Comparison of ENCODE assay signal across 19 mouse cellular contexts in genomic region chr17:80411182-80411581, GRCm38 (mm10). TPM values are rescaled to one million over a fixed set of nuclear protein-coding genes. Genes with fewer than 3 reads are reported as not detected.
DNase-seq lines count a peak whose midpoint lies in the region; TF ChIP-seq lines count a peak whose summit lies in the region.
"Had no signal": no experiment of that assay in that cellular context is flagged by ENCODE, and none has a peak within 500 bp of the region (broad histone marks: within the 10 kb centered on the region; RNA-seq: fewer than 3 reads in every experiment).

No protein-coding gene starts in this region.

- no peak overlapping the region for H3K9ac ChIP-seq in CH12.LX (ENCODE audit: insufficient read depth, low read depth)
- H3K9ac ChIP-seq: liver, embryonic 13.5 days; midbrain, embryonic 12.5 days had no signal

- H3K27ac ChIP-seq in left cerebral cortex, adult 2 months = no peak overlapping the region
- no peak overlapping the region for H3K27ac ChIP-seq in CH12.LX (ENCODE audit: insufficient read depth, low read depth)
- H3K27ac ChIP-seq: liver, embryonic 13.5 days; midbrain, embryonic 12.5 days had no signal

- TF ChIP-seq POLR2A in CH12.LX (IDR thresholded peaks at IDR 0.05; ENCODE audit: low read depth, low read length) = no peak

- H3K27me3 ChIP-seq in CH12.LX (replicated peaks) = no peaks in the 10 kb centered on the region
- H3K27me3 ChIP-seq: liver, embryonic 13.5 days; midbrain, embryonic 12.5 days had no signal

- no peaks in the 10 kb centered on the region for H3K4me1 ChIP-seq in CH12.LX (ENCODE audit: control insufficient read depth in 1 of 2, insufficient read depth in 2 of 2)
- H3K4me1 ChIP-seq: liver, embryonic 13.5 days; midbrain, embryonic 12.5 days had no signal

- in situ Hi-C loops in CH12.LX (cut with MboI; ENCODE audit: low pct_ligation_motif_present, low pct_unique_long_range_greater_than_20kb, low sequenced_read_pairs) = no loop called here

- H3K36me3 ChIP-seq in CH12.LX (replicated peaks in 1 of 2; ENCODE audit: control insufficient read depth in 1 of 2, insufficient read depth in 1 of 2, low read length in 1 of 2) = peaks cover 64 to 86% of the 10 kb centered on the region in 2 experiments

- peak; percentile 49 for TF ChIP-seq CTCF in left cerebral cortex, adult 2 months (IDR thresholded peaks at IDR 0.05)
- TF ChIP-seq CTCF in CH12.LX (conservative IDR thresholded peaks at IDR 0.05 in 1 of 2, IDR thresholded peaks at IDR 0.05 in 1 of 2; ENCODE audit: low read depth in 2 of 2, low read length in 2 of 2) = peak in 1 of 2 experiments; percentile 50; a peak in 2 of 4 replicates

- intact Hi-C loops in left cerebral cortex, adult 2 months (cut with DNase I) = no loop called here

- peak; percentile 20 for DNase-seq in embryo, embryonic 11 days
- no peak for DNase-seq in embryo, embryonic 9.5 days (ENCODE audit: extremely low spot score)
- DNase-seq in left cerebral cortex, adult 2 months (ENCODE audit: extremely low spot score in 1 of 2, low spot score in 2 of 2) = no peak
- no peak for DNase-seq in left cerebral cortex, adult 18-20 months (ENCODE audit: low spot score in 2 of 2)
- DNase-seq in CH12.LX (ENCODE audit: extremely low read depth) = peak; percentile 16
- DNase-seq in induced T-regulatory cell, adult 2 months (ENCODE audit: low read depth) = peak; percentile 19
- no peak for DNase-seq in urinary bladder, adult 18-20 months (ENCODE audit: low spot score in 2 of 2)
- no peak for DNase-seq in cerebellum, postnatal 36 days
- DNase-seq: gastrocnemius, postnatal 36 days; kidney, adult 8-10 months; layer of hippocampus, postnatal 36 days; liver, embryonic 13.5 days had no signal

- TF ChIP-seq RAD21 in CH12.LX (IDR thresholded peaks at IDR 0.05; ENCODE audit: low read depth, low read length) = peak; percentile 20

- H3K4me3 ChIP-seq in left cerebral cortex, adult 2 months = no peak overlapping the region
- no peak overlapping the region for H3K4me3 ChIP-seq in CH12.LX (replicated peaks in 1 of 3; ENCODE audit: low read depth in 2 of 3, low read length in 2 of 3, poor library complexity in 1 of 3)
- H3K4me3 ChIP-seq: liver, embryonic 13.5 days; midbrain, embryonic 12.5 days had no signal

- TF ChIP-seq EP300 in CH12.LX (IDR thresholded peaks at IDR 0.05; ENCODE audit: low read length) = no peak

- dilution Hi-C loops in CH12.LX (cut with MboI; ENCODE audit: extremely low pct_ligation_motif_present, extremely low pct_unique_long_range_greater_than_20kb, low sequenced_read_pairs) = no loop called here

- no peaks in the 10 kb centered on the region; the same call in 1 of the 2 replicates for H3K79me2 ChIP-seq in CH12.LX (replicated peaks; ENCODE audit: control insufficient read depth, extremely low read depth, insufficient read depth, poor library complexity, severe bottlenecking)

- H3K4me2 ChIP-seq in CH12.LX (ENCODE audit: insufficient read depth, low read depth, poor library complexity, severe bottlenecking) = no peak overlapping the region
- H3K4me2 ChIP-seq: liver, embryonic 13.5 days; midbrain, embryonic 12.5 days had no signal

- H3K9me3 ChIP-seq in CH12.LX (replicated peaks; ENCODE audit: low read length) = no peaks in the 10 kb centered on the region
- H3K9me3 ChIP-seq: liver, embryonic 13.5 days; midbrain, embryonic 12.5 days had no signal

TF ChIP-seq in CH12.LX, 34 proteins besides CTCF, POLR2A, EP300 and RAD21:
- TF ChIP-seq SMC3 (IDR thresholded peaks at IDR 0.05; ENCODE audit: low read depth, low read length) = peak; percentile 34
- peak; percentile 70; the same call in 1 of the 2 replicates for TF ChIP-seq MYC (IDR thresholded peaks at IDR 0.05; ENCODE audit: low read depth, low read length)
- no peak for TF ChIP-seq GABPA (IDR thresholded peaks at IDR 0.05; ENCODE audit: insufficient replicate concordance, low read depth, low read length)
- TF ChIP-seq JUN (IDR thresholded peaks at IDR 0.05; ENCODE audit: insufficient read depth, low read depth, low read length) = no peak

RNA-seq across cellular contexts. Expression of gene Gm10190, which starts 37.8 kb away (rescaled TPM):
- 1 to 10 TPM; 1.4 to 2.4 TPM for total RNA-seq in left cerebral cortex, adult 2 months (2021)
- not detected for total RNA-seq in left cerebral cortex, adult 18-20 months (2021)
- total RNA-seq in CH12.LX (2012; rRNA removed) = not detected in 2 replicates
- total RNA-seq in CH12.LX (2014; rRNA removed) = not detected in 2 replicates
- polyA plus RNA-seq in CH12.LX (2012; ENCODE audit: insufficient read length, low read depth) = not detected in 2 replicates
- total RNA-seq: adrenal gland, adult 18-20 months; gastrocnemius, postnatal 36 days; heart, postnatal 25 days; neutrophil, adult 5-6 weeks had no signal
- polyA plus RNA-seq: C2C12; cortical plate, adult 2 months; liver, embryonic 13.5 days; stomach, embryonic 16.5 days had no signal

Comparison
In these comparisons a context has a peak if more than half of its experiments do, and no peak if none do; other contexts are left out.
1. DNase-seq: peak in embryo, embryonic 11 days (single experiment), CH12.LX (single experiment) and induced T-regulatory cell, adult 2 months (single experiment); none in embryo, embryonic 9.5 days (single experiment), left cerebral cortex, adult 2 months (0 of 2), left cerebral cortex, adult 18-20 months (0 of 2), urinary bladder, adult 18-20 months (0 of 2) and cerebellum, postnatal 36 days (0 of 2).